Mouse (Mus musculus) midbrain, embryonic 13.5 days (tissue): Measurements from ENCODE around the gene Zfp986. TPM values are rescaled to one million over a fixed set of nuclear protein-coding genes. Genes with fewer than 3 reads are reported as not detected.

Experiments used
- polyA plus RNA-seq: library from polyadenylated mRNA; unstranded; fragments of >200 nt; fragmentation: Nextera tagmentation; extraction: Ambion mirVana; gene quantifications from 2 replicates; pipeline ENCODE4 v1.2.1, GENCODE M21; 2015

Zfp986 gene
- polyA plus RNA-seq, 1 experiment from 2014 or later: not detected

Other genes starting within 250 kb of the Zfp986 start
- gene Zfp980, start 198.1 kb upstream of the Zfp986 start, polyA plus RNA-seq: not detected in 2 replicates
- gene Zfp987, start 228.5 kb downstream of the Zfp986 start, polyA plus RNA-seq: not detected in 2 replicates